Mouse (Mus musculus): ENCODE results near the gene Adar.
"Not testable (repeated sequence)": the region's sequence is repeated elsewhere in the genome, so short reads cannot be mapped to it uniquely, and the experiment has no call there.

Adar gene

DNA sequence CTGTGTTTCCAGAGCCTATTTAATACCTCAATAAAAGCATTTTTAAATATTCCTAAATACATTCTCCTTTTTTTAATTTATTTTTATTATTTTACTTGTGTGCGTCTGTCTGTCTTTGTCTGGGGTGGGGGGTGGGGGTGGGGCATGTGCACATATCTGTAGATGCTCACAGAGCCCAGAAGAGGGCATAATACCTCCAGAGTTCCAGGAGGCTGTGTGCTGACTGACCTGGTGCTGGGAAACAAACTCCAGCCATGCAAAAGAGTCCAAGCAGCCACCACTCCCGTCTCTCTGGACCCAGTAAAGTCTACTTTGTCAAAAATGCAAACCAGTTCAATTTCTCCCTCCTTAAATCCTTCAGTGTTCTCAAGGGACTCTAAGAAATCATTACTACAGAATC, 79.8 kb downstream of the Adar start:
- DNase-seq (ENCODE audit: low spot score) = no peak

DNA sequence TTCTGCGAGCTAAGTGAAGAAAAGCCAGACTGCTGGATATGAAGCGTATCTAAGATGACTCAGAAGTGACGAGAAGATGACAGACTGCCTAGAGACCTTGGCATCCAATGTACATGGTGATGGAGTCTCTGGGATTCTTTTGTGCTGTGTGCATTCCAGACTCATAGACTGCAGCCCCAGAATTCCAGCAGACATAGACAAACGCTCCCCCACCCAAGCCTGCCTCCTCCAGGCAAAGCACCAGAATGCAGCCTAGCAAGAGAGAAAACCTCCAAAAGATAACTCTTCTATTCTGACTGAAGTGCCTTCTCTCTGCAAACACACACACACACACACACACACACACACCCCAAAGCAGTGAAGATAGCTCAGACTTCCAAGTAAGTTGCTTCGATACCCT, 80.9 kb downstream of the Adar start:
- DNase-seq (ENCODE audit: low spot score) = no peak

DNA sequence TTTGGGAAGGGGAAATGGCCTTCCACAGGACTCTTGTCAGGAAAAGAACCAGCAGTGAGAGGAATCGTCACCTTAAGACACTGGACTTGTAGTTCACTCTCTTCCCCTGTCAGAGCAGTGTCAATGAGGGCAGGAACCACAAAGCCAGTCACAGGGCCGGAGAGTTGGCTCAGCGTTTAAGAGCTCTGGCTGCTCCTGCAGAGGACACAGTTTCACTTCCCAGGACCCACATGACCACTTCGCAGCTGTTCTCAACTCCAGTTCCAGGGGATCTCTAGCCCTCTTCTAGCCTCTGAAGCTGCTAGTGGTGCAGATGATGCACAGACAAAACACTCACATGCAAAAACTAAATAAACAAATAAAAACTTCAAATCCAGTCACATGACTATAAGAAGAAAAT, 81.5 kb downstream of the Adar start:
- DNase-seq (ENCODE audit: low spot score) = no peak

DNA sequence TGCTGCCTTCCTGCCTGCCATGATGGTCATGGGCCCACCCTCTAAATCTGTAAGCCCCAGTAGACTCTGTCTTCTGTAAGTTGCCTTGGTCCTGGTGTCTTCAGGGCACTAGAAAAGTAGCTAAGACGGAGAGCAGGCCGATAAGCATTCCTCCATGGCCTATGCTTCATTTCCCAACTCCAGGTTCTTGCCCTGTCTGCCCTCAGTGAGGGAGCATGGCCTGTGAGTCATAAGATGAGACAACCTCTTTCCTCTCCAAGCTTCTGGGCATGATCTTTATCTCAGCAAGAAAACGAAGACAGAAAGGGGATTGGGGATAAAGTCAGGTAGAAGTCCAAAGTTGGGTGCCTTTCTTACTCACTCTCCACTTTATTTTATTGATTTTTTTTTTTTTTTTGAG, 83.7 kb downstream of the Adar start:
- DNase-seq (ENCODE audit: low spot score) = no peak

DNA sequence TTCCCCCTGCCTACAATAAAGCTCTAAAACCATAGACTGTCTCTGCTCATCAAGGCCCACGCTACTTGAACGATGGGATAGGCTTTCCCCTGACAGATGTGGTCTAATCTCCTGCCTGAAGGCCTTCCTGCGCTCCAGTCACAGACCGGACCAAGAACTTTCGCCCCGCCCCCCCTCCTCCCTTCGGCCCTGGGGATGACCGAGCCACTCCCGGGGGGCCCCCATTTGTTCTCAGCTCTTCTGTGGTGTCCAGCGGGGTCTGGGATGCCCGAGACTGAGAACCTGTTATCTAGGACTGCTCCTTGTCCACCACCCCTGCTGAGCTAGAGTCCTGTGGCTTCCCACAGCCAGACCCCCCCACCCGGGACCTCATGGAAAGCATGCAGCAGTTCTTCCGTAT, 84.7 kb downstream of the Adar start:
- DNase-seq (ENCODE audit: low spot score) = no peak

DNA sequence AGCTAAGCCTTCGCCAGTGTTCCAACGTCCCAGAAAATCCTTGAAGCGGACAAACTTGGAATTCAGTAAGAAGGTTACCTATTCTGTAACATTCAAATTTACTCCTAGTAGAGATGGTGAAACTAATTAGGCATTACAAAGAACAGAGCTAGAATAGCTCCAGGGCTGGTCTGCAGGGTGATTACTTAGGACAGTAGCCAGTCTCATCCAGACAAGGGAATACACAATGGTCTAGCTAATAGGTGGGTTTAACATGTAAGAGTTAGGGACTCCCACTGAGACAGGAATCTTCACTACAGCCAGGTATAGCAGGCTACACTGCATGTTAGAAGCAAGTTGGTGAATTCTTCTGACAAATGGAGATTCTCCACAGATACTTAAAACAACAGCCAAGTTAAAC, 85.3 kb downstream of the Adar start:
- not testable (repeated sequence) for DNase-seq (ENCODE audit: low spot score)

DNA sequence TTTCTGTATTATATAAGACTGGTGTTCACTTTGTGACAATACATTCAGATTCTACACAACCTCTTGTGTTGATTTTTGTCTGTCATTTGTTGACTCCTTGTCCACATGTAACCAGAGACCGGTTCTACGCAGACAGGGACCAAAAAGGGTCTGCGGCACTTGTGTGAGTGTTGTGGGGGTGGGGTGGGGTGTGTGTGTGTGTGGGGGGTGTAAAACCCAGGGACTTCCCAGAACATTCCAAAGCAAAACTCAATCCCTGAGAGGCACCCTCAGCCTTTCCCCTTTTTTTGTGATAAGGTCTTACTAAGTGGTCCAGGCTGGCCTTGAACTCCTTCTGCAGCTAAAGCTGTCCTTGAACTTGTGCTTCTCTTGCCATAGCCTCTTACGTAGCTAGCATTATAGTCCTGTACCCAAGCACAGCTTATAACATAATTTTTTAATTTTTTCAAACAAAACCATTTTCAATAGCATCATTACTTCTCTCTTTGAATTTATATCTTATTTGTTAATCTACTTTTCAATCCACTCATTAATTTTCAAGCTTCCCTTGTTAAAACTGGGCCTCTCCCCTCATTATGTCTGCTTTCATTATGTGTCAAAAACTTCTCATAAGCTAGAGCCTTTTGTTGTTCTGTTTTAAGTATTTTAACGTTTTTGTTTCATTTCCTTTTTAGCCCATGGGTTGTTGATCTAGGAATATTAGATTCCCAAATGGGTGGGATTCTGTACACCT, 86.1 kb downstream of the Adar start:
- no peak for DNase-seq (ENCODE audit: low spot score)

DNA sequence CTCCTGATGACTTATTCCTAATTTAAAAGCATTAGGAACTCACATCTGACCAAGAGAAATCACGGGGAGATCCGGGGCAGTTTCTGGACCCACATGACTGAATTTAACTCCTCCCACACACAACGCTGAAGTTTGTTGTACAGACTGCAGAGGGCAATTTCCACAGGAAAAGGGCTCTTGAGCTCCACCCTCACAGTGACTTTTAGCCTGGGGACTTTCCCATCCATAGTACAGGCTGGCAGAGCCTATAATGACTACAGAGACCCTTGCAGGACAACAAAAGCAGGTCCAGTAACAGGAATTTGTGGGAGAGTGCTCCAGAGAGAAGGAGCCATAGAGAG, 86.7 kb downstream of the Adar start:
- no peak for DNase-seq (ENCODE audit: low spot score)

DNA sequence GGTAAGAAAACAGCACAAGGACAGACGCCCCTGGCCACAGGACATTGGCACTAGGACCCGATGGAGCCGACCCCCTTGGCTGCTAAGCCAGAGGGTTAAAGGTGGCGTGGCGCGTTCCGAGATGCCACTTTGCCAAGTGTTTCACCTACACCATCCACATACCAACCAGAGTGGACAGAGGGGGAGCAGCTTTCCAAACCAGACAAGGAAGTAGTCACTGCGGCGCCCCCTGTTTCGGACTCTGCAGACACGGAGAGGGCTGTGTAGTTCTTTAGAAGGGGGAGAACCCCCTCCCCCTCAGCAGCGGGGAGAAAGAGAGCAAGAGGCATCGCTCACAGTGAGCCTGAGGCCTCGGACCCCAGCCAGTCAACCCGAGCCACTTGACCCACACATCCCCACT, 88.1 kb downstream of the Adar start:
- DNase-seq (ENCODE audit: low spot score) = no peak
